Mouse (Mus musculus) cerebellum, postnatal 10 days (tissue): Measurements from ENCODE around the gene Btnl10.
"Not testable (repeated sequence)": the region's sequence is repeated elsewhere in the genome, so short reads cannot be mapped to it uniquely, and the experiment has no call there.

Experiments
- DNase-seq, 2 experiments: peaks; one replicate each; pipeline ENCODE4 v3.0.0; 2021; ENCODE audit warnings: mixed read lengths in 2 of 2

The Btnl10 gene

GRCm38 (mm10) chr11:58931576-58931975, 13.9 kb downstream of the Btnl10 start:
- peak in 1 of 2 experiments; percentile 40 for DNase-seq

DNA sequence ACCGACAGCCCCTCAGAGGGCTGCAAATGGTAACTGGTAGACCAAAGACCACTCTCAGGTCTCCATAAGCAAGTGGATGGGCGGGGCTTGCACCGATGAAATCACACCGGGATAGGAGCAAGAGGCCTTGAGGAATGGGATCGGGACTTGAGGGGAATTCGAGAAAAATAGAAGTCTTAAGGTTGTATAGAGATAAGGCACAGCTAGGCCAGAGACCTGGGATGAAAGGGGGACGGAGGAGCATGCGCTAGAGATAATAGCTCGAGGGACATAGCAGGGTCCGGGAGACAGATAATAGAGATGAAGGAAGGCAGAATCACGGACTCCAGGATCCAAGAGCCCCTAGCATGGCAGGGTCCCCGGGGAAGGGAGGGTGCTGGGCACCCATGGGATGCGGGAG, 20.2 kb downstream of the Btnl10 start:
- DNase-seq = peak; percentile 57 to 58

- peak; percentile 96 for DNase-seq
Measured at GRCm38 (mm10) chr11:58938322-58939087, 20.8 kb downstream of the Btnl10 start, which contains the start of gene Rnf187. Gene Rnf187, minus strand, starts transcription at chr11:58938916.

DNA sequence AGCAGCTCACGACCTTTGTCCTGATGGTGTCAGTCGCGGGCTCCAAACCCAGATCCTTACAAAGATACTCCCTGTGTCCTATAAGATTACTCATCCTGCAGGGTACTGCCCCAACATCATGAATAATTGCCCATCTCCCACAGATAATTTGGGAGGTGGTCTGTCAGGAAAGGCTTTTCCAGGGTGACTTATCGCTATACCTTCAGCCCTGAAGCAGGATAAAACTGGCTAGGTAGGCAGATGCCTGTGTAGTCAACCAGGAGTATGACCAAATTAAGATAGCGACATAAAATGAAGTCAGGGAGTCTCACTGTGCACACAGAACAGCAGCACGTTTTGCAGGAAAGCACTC, 21.4 kb downstream of the Btnl10 start:
- DNase-seq = no peak

- no peak for DNase-seq
Measured at GRCm38 (mm10) chr11:58944136-58944535, 26.4 kb downstream of the Btnl10 start.

DNA sequence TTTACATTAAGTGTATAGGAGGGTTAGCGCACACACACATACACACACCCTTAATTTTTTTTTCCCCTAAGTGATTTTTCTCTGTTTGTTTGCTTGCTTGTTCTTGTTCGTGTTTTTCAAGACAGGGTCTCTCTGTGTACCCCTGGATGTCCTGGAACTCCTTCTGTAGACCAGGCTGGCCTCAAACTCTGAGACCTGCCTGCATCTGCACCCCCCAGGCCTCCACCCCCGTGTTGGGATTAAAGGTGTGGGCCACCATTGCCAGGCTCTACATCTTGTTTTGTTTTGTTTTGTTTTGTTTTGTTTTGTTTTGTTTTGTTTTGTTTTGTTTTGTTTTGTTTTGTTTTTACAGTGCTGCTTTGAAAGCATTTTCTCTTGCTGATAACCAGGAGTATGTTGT, 29.6 kb downstream of the Btnl10 start:
- DNase-seq = peak in 1 of 2 experiments; percentile 51

GRCm38 (mm10) chr11:58947798-58948528, 30.3 kb downstream of the Btnl10 start:
- DNase-seq = peak; percentile 85

GRCm38 (mm10) chr11:58948542-58949479, 31.1 kb downstream of the Btnl10 start, which contains the start of gene Hist3h2ba:
Gene Hist3h2ba, plus strand, starts transcription at chr11:58948920.
- DNase-seq = peak; percentile 87 to 88

DNA sequence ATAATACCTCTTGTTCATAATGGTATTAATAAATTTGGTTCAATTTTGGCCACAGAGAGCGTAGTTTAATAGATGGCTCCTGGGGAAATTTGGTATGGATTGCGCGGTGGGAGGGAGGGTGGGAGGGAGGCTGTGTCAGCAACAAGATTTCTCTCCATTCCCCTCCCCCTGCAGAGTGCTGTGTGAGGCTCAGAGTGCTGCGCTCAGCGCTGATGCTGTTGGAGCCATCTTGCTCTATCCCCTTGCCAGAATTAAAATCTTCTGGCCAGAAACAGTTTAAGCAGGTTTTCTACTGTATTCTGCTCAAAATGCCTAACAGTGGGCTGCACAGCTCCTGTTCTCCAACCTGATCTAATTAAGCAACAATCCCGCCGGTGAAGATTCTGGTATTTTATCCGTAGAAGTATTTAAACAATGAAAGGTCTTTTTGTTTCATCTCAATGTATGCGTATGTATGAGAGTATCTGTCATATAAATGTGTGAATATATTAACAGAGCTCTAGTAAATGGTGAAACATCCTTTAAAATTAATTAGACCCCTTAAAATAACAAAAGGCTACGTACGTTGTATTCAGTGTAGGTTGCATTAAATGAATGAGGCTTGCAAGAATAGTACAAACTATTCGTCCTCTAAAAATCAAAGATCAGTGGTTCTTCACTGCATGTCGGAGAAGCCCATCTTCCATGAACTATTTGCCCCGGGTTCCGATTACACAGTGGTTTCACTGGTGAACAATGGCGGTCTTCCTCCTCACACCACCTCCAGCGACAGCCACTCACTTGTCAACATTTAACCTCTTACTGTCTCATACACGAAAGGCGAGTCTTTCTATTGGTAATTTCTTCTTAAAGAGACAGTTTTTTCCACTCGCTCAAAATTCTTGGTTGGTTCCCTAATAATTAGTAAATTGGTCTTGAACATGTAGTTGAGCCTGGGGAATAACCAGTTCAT, 32.0 kb downstream of the Btnl10 start:
- DNase-seq = peak; percentile 89

- DNase-seq = peak in 1 of 2 experiments; percentile 15
Measured at GRCm38 (mm10) chr11:58951210-58951609, 33.5 kb downstream of the Btnl10 start.

- peak; percentile 71 to 76 for DNase-seq
Measured at GRCm38 (mm10) chr11:58953351-58954169, 35.9 kb downstream of the Btnl10 start.

- not testable (repeated sequence) for DNase-seq
Measured at GRCm38 (mm10) chr11:58954170-58954419, 36.4 kb downstream of the Btnl10 start.

- DNase-seq = peak; percentile 93 to 94
Measured at GRCm38 (mm10) chr11:58954420-58955142, 36.9 kb downstream of the Btnl10 start, which contains the start of the genes Hist3h2a and Trim17. Gene Hist3h2a, plus strand, starts transcription at chr11:58954685. Gene Trim17, plus strand, starts transcription at chr11:58954685.

GRCm38 (mm10) chr11:58955143-58955867, 37.6 kb downstream of the Btnl10 start:
- DNase-seq = peak; percentile 44 to 60

GRCm38 (mm10) chr11:58955868-58956257, 38.2 kb downstream of the Btnl10 start:
- DNase-seq = no peak

DNA sequence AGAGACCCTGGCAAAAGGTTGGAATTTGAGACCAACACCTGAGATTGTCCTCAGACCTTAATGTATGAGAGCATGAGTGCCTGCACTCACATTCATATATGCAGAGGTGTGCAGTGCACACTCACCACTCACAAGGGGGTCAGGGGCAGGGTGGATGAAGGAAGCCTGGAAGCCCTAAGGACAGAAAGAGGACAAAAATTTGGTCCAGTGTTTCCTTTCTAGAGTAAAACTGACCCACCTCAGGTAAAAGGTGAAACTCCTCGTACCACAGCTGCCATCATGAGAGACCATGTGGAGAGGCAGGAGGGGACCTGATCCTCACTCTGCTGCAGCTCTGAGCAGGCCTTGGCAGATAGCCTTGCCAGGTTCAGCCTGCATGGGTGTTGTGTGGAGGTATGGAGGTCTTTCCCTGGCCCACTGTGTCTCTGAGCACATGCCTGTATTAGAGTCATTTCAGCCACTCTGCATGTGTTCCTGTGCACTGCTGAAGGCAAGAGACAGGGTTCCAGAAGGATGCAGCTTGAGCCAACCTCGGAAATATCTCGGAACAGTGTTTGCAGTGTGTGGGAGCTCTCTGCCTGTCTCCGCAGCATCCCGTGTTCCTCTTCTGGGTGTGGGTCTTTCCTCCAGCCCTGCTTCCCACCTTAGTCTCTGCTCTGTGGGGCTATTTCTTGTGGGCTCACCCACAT, 39.7 kb downstream of the Btnl10 start:
- peak in 1 of 2 experiments; percentile 45 for DNase-seq

DNA sequence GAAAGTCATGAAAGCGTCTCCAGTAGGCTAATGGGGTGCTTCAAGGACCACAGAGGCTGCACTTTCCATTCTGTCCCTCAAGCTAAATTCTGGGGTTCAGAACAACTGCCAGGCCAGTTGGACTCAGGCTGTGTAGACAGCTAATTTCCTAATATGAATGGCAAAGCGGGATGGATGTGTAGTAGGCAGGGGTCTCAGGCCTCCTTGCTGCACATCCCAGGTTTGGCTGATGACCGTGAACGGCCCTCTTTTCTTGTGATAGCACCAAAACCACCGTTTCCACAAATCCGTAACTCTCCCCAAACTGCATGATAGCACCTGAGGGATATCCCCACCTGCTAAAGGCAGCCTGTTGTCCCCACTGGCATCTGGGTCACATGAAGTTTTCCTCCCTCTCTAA, 40.8 kb downstream of the Btnl10 start:
- no peak for DNase-seq

DNA sequence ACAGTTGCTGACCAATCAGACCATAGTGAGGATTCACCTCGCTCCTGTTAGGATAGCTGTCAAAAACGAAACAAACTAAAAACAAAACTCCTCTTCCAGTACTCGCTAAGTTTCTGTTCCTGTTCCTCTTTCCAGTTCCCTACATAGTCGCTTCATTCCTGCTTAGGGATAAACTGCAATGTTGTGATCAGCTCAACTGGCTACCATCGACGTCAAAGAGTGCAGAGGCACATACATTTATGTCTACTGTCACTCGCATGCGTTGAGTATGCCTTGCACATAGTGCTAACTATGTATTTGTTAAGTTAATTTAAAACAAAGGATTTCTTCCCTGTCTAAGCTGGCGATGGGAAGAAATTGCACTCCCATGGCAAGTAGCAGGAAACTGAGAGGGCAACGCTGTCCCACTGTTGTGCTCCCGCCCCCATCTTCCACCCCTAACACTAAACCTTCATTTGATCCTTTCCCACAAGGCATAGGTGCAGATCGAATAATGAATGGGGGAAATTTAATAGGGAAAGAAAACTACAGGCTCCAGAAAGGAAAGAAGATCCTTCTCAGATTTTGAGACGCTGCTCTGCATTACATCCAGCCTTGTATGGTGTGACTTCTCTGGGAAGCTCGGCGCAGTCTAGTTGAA, 41.6 kb downstream of the Btnl10 start:
- no peak for DNase-seq
